Mouse (Mus musculus) limb, embryonic 15.5 days (tissue): Measurements from ENCODE around the gene Cldnd1. TPM values are rescaled to one million over a fixed set of nuclear protein-coding genes. Genes with fewer than 3 reads are reported as not detected.

Experiments
- ATAC-seq: fragments of 200-750 bp; cut with Nextera tagmentation; 2 replicates; pipeline ENCODE4 v1.8.0; 2017; ENCODE audit warnings: low read depth, moderate TSS enrichment; ENCODE audit not compliant: insufficient number of reproducible peaks, low FRiP score, low TSS enrichment
- H3K27ac ChIP-seq: fragments of 300-500 bp; sonication (generic); 2 replicates; pipeline ENCODE4 v1.5.1; 2015; ENCODE audit warnings: moderate library complexity, mild to moderate bottlenecking, inconsistent platforms
- H3K27me3 ChIP-seq: fragments of 300-500 bp; sonication (generic); 2 replicates; pipeline ENCODE4 v1.6.1; 2015; ENCODE audit warnings: inconsistent platforms
- H3K36me3 ChIP-seq: fragments of 300-500 bp; sonication (generic); 2 replicates; pipeline ENCODE4 v1.6.1; 2015; ENCODE audit warnings: inconsistent platforms
- H3K4me1 ChIP-seq: fragments of 300-500 bp; sonication (generic); 2 replicates; pipeline ENCODE4 v1.6.1; 2015; ENCODE audit warnings: inconsistent platforms
- H3K4me2 ChIP-seq: fragments of 300-500 bp; sonication (generic); 2 replicates; pipeline ENCODE4 v1.6.1; 2015; ENCODE audit warnings: mild to moderate bottlenecking, inconsistent platforms
- H3K4me3 ChIP-seq: fragments of 300-500 bp; sonication (generic); 2 replicates; pipeline ENCODE4 v1.5.1; 2015; ENCODE audit warnings: mild to moderate bottlenecking, inconsistent platforms
- H3K9ac ChIP-seq: fragments of 300-500 bp; sonication (generic); 2 replicates; pipeline ENCODE4 v1.6.1; 2015; ENCODE audit warnings: inconsistent platforms
- H3K9me3 ChIP-seq: fragments of 300-500 bp; sonication (generic); 2 replicates; pipeline ENCODE4 v1.6.1; 2016; ENCODE audit warnings: inconsistent platforms
- WGBS: fragments of 180-500 bp; shearing (Covaris S2); methylation state at CpG from one replicate; pipeline ENCODE4 v1.1.7; 2015; 5-methylcytosine and 5-hydroxymethylcytosine counted together
- microRNA-seq: library from miRNA; unstranded; fragments of <30 nt; microRNA quantifications from one replicate; pipeline ENCODE4, GENCODE M21; 2016
- polyA plus RNA-seq: library from polyadenylated mRNA; unstranded; fragments of >200 nt; fragmentation: Nextera tagmentation; extraction: Ambion mirVana; gene quantifications from 2 replicates; pipeline ENCODE4 v1.2.1, GENCODE M21; 2015

The Cldnd1 gene
- polyA plus RNA-seq, 1 experiment from 2014 or later, result 138 TPM

- Histone ChIP-seq H3K9ac (no peak within 1 kb of the TSS), H3K4me1 (no peaks in the 10 kb centered on the region), H3K27me3 (no peaks in the 10 kb centered on the region), H3K27ac (no peak within 1 kb of the TSS), H3K9me3 (no peaks in the 10 kb centered on the region), H3K36me3 (no peaks in the 10 kb centered on the region), H3K4me3 (no peak within 1 kb of the TSS), H3K4me2 (no peak within 1 kb of the TSS)
- no peak for ATAC-seq
- WGBS, result 87% methylated on average over 1 of the region's 1 CpGs
These were observed 35.4 kb downstream of the Cldnd1 start, which contains the start of gene Olfr172 for GRCm38 (mm10) chr16:58763076-58763475. TSS of gene Olfr172 (minus strand) at chr16:58763176.

Small RNAs within 50 kb of the gene (microRNA-seq; reads per million reads assigned to microRNA genes)
- gene Gm27564, result not detected

Other genes with a start within 250 kb of the Cldnd1 start
- 16.0 and 16.9 TPM in 2 replicates for gene St3gal6, start 203.7 kb upstream of the Cldnd1 start, polyA plus RNA-seq
- not detected in 2 replicates for gene Gm813, start 110.9 kb upstream of the Cldnd1 start, polyA plus RNA-seq
- not detected in 2 replicates for gene E330017A01Rik, start 89.2 kb upstream of the Cldnd1 start, polyA plus RNA-seq
- 25.3 and 30.0 TPM in 2 replicates for gene Cpox, start 57.6 kb upstream of the Cldnd1 start, polyA plus RNA-seq
- gene Gpr15, start 8.8 kb upstream of the Cldnd1 start, polyA plus RNA-seq, result not detected in 2 replicates
- not detected in 2 replicates for gene Olfr172, start 35.3 kb downstream of the Cldnd1 start, polyA plus RNA-seq
- gene Olfr173, start 72.4 kb downstream of the Cldnd1 start, polyA plus RNA-seq, result not detected in 2 replicates
- gene Olfr175-ps1, start 98.9 kb downstream of the Cldnd1 start, polyA plus RNA-seq, result not detected in 2 replicates
- not detected in 2 replicates for gene Olfr177, start 146.9 kb downstream of the Cldnd1 start, polyA plus RNA-seq
- not detected in 2 replicates for gene Olfr178, start 164.2 kb downstream of the Cldnd1 start, polyA plus RNA-seq
- gene Olfr181, start 200.8 kb downstream of the Cldnd1 start, polyA plus RNA-seq, result not detected in 2 replicates
- gene Olfr180, start 201.5 kb downstream of the Cldnd1 start, polyA plus RNA-seq, result not detected in 2 replicates